Mouse (Mus musculus) fat pad, adult 2 months (tissue): ENCODE measurements at regions not wholly inside any gene's neighbourhood (a gene's known extent, or its start where the extent isn't known, plus 50 kb on each side); places are given as distances from the start of the nearest gene placed in this dataset.

Experiments
- DNase-seq: peaks from one replicate; pipeline ENCODE4 v3.0.0-alpha.2; 2011; ENCODE audit warnings: low read depth, low spot score; ENCODE audit errors: extremely low read depth

- no peak for DNase-seq
Observed at GRCm38 (mm10) chr16:77401185-77401943, 200.5 kb downstream of the Gm11146 start.

DNA sequence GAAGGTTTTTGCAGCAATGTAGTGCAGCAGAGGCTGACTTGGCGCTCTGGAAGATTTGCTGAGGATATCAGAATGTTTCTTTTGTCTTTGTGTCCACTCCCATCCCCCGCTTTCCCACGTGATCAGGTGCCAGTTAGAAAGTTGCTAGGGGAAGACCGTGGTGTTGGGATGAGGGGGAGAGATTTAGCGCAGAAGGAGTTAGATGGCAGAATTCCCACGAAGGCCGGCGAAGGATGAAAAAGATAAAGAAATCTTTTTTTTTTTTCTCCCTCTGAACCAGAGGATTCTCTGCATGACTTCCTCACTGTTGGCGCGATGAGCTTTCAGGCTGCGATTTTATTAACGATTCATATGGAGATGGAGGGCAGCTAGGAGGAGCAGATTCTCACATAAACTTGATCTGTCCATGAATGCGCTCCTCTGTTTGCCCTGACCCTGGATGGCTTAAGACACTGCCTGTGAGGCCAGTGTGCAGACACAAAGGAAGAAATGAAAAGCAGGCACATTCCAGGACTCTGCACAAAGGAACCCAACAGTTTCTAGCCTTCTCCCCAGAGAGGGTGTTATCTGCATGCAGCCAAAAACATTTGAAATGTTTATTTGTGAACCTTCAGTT lies 201.5 kb downstream of the Gm11146 start:
- no peak for DNase-seq

GRCm38 (mm10) chr16:77399846-77400275 lies 202.0 kb downstream of the Gm11146 start:
- DNase-seq = no peak

GRCm38 (mm10) chr16:77394054-77394716 lies 207.7 kb downstream of the Gm11146 start:
- DNase-seq = no peak

- no peak for DNase-seq
Observed at GRCm38 (mm10) chr16:77393470-77393869, 208.4 kb downstream of the Gm11146 start.

- no peak for DNase-seq
Observed at GRCm38 (mm10) chr16:77392205-77392604, 209.7 kb downstream of the Gm11146 start.

DNA sequence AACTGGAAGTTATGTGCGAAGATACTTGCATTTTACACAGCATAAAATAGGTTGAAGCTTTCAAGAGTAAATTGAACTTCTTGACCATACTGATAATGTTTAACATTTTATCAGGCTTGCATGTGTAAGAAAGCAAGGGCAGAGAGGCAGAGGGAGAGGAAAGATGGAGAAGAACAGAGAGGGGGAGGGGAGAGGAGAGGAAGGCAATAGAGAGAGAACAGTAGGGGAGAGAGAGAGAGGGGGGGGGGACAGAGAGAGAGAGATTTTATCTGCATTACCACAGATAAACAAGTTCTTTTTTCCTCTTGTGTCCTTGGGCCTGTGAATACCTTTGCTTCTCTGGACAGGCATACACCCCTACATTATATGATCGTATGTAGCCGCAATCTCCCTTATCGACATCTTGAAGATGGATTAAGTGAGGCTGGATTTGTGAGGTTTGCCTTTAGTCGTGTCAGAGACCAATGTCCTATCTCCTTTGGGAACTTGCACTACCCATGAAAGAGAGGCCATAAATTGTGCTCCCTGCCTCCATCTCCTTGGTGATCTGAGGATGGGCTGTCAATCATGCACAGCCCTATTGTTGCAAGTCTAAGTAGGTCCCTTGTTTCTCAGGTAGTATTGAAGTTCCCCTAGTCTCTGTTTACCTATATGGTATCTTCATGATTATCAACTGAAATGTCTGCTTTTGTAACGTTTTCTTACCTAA lies 217.7 kb downstream of the Gm11146 start:
- DNase-seq = no peak

DNA sequence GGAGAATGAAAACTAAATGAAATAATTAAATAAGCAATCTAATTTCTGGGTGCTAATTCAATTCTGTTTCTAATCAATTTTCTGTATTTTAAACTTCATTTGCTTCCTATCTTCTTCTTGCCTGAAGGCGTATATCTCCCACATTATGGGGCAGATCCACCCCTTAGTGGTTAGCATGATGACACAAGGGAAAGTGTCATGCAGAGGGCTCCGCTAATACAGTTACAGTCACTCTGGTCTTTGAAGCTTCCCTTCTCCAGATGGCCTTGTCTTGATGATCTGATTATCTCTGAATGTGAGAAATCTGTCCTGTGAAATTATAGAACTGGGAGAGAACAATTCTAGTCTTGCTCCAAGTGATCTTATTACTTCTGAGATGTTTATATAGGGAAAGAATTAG lies 219.1 kb downstream of the Gm11146 start:
- no peak for DNase-seq

DNA sequence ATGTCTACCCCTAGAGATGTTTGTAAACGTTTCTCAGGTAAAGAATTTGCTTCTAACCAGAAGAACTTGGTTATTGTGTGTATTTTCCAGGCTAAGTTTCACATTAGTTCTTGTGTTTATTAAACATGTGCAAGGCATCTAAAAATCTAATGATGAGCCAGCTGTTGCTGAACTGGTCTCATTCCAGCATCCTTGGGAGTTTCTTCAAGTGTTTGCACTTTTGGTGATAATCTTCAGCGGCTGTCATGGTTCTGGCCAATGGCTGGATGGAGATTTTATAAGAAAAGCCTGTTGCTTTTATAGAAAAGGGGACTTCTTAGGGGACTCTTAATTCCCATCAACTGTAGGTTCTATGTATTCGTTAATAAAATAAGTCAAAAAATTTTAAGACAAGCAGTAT lies 229.1 kb downstream of the Gm11146 start:
- no peak for DNase-seq

DNA sequence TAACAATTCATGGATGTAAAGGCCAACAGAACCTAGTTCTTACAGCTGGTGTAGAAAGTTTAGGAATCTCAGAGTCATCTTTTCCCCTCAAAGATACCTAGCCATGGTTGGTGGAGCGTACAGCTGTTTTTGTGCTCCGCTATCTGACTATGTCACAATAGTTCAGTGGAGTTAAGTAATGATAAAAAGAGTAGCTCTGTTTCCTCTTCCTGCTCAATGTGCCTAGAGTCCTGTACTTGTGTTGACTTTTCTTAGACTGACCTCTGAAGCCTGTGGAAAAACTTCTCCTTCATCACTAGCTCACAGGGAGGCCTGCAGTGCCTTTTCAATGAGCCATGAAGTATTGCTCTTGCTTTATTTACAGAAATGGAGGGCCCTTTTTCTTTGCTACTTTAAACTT lies 232.1 kb downstream of the Gm11146 start:
- no peak for DNase-seq

- DNase-seq = no peak
Observed at GRCm38 (mm10) chr16:77365254-77365653, 236.6 kb downstream of the Gm11146 start.

GRCm38 (mm10) chr16:77364439-77364838 lies 237.5 kb downstream of the Gm11146 start:
- DNase-seq = no peak

- no peak for DNase-seq
Observed at GRCm38 (mm10) chr16:77359190-77359589, 242.7 kb downstream of the Gm11146 start.

GRCm38 (mm10) chr16:77355260-77355659 lies 246.6 kb downstream of the Gm11146 start:
- no peak for DNase-seq

GRCm38 (mm10) chr16:77354201-77354712 lies 247.6 kb downstream of the Gm11146 start:
- DNase-seq = no peak

DNA sequence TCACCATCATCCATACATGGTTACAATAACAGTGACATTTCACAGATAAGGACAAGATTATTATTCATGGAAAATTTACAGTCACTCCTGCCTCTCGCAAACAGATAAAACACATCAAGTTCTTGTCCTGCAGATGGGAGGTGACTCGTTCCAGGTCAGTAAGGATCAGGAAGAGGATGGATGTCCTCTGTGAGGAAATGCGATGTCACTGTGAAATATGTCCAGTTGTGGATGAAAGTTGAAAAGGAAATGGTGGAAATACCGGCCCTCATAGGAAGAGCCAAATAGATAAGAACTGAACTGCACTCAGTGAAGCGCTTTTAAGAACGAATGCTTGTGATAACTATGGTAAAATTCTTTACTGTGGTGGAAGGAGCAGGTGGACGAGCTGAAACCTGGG lies 255.8 kb downstream of the Gm11146 start:
- no peak for DNase-seq

GRCm38 (mm10) chr16:77332285-77332684 lies 269.6 kb downstream of the Gm11146 start:
- no peak for DNase-seq

- no peak for DNase-seq
Observed at GRCm38 (mm10) chr16:77330996-77331395, 270.9 kb downstream of the Gm11146 start.

- no peak for DNase-seq
Observed at GRCm38 (mm10) chr16:77329711-77330530, 272.0 kb downstream of the Gm11146 start.

DNA sequence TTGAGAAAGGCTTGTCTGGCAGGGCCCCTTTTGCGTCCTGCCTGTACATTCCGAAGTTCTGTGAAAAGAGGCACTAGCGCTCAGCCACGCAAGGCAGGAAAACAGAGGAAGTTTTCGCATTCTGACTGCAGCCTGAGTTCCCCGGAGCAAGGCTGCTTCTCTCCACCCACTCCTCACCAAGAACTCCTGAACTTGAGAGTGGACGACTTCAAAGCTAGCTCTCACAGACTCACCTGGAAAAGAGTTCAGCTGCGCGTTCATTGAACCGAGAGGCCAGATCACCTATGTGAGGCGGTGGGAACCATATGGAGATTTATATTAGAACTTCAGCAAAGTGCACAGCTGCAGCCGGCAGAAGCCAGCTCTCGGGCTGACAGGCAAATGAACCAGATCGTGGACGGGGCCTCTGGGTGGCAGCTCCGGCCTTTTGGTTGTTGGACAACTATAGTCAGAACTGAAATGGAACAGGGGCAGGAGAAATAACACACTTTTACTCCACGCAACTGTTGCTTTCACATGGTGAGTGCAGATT lies 272.7 kb downstream of the Gm11146 start:
- DNase-seq = no peak
